Mouse (Mus musculus) forebrain, postnatal 0 days (tissue): ENCODE measurements around the gene Nnmt. TPM values are rescaled to one million over a fixed set of nuclear protein-coding genes. Genes with fewer than 3 reads are reported as not detected.

Experiments used
- ATAC-seq: fragments of 200-750 bp; cut with Nextera tagmentation; 2 replicates; pipeline ENCODE4 v1.8.0; 2017; ENCODE audit warnings: mild to moderate bottlenecking, moderate library complexity
- DNase-seq: peaks from one replicate; pipeline ENCODE4 v3.0.0-alpha.2; 2015
- H3K27ac ChIP-seq: fragments of 300-500 bp; sonication (generic); 2 replicates; pipeline ENCODE4 v1.5.1; 2014; ENCODE audit warnings: low read depth, mild to moderate bottlenecking, antibody characterized with exemption, low read length, moderate library complexity, mixed read lengths
- H3K27me3 ChIP-seq: fragments of 300-500 bp; sonication (generic); 2 replicates; pipeline ENCODE4 v1.6.1; 2014; ENCODE audit warnings: mild to moderate bottlenecking, low read length, mixed read lengths; ENCODE audit not compliant: insufficient read depth
- H3K36me3 ChIP-seq: fragments of 300-500 bp; sonication (generic); 2 replicates; pipeline ENCODE4 v1.6.1; 2014; ENCODE audit warnings: mild to moderate bottlenecking, moderate library complexity; ENCODE audit not compliant: insufficient read depth
- H3K4me1 ChIP-seq: fragments of 300-500 bp; sonication (generic); 2 replicates; pipeline ENCODE4 v1.6.1; 2014; ENCODE audit warnings: antibody characterized with exemption; ENCODE audit not compliant: insufficient read depth
- H3K4me2 ChIP-seq: fragments of 300-500 bp; sonication (generic); 2 replicates; pipeline ENCODE4 v1.6.1; 2014; ENCODE audit warnings: low read depth, mild to moderate bottlenecking, moderate library complexity
- H3K4me3 ChIP-seq: fragments of 300-500 bp; sonication (generic); 2 replicates; pipeline ENCODE4 v1.5.1; 2014; ENCODE audit warnings: low read depth, low read length, mixed read lengths
- H3K9ac ChIP-seq: fragments of 300-500 bp; sonication (generic); 2 replicates; pipeline ENCODE4 v1.6.1; 2014; ENCODE audit warnings: mild to moderate bottlenecking
- H3K9me3 ChIP-seq: fragments of 300-500 bp; sonication (generic); 2 replicates; pipeline ENCODE4 v1.6.1; 2016; ENCODE audit warnings: low read length
- CTCF ChIP-seq: sonication (generic); IDR thresholded peaks from 2 replicates; pipeline ENCODE4 v1.5.1; 2016; ENCODE audit warnings: antibody characterized with exemption, control low read depth, low read depth
- WGBS: fragments of 180-500 bp; shearing (Covaris S2); extraction: QIAGEN DNeasy Blood & Tissue Kit; methylation state at CpG from one replicate; pipeline ENCODE4 v1.1.7; 2014; 5-methylcytosine and 5-hydroxymethylcytosine counted together
- polyA plus RNA-seq: library from polyadenylated mRNA; unstranded; fragments of >200 nt; fragmentation: Nextera tagmentation; extraction: Ambion mirVana; gene quantifications from 2 replicates; pipeline ENCODE4 v1.2.1, GENCODE M21; 2015
- total RNA-seq: library from RNA; depleted of rRNA; stranded (reverse); fragments of >200 nt; gene quantifications from 2 replicates; pipeline ENCODE4 v1.2.3, GENCODE M21; 2014; rRNA removed

Gene Nnmt
- total and polyA plus RNA-seq, 2 experiments from 2014 or later: 3.1 to 5.5 TPM

GRCm38 (mm10) chr9:48559482-48560139 lies 45.3 kb downstream of the Nnmt start:
- peak; percentile 78 for DNase-seq
- H3K4me1 ChIP-seq: no peaks in the 10 kb centered on the region
- TF ChIP-seq CTCF: peak; percentile 92
- ATAC-seq: peak; percentile 61; the same call in 1 of the 2 replicates
- H3K36me3 ChIP-seq: no peaks in the 10 kb centered on the region
- no peak overlapping the region for H3K9ac ChIP-seq
- 32% methylated on average over 4 of the region's 4 CpGs for WGBS
- H3K27me3 ChIP-seq: no peaks in the 10 kb centered on the region
- no peak overlapping the region for H3K4me2 ChIP-seq
- H3K9me3 ChIP-seq: no peaks in the 10 kb centered on the region
- H3K27ac ChIP-seq: no peak overlapping the region
- H3K4me3 ChIP-seq: no peak overlapping the region

DNA sequence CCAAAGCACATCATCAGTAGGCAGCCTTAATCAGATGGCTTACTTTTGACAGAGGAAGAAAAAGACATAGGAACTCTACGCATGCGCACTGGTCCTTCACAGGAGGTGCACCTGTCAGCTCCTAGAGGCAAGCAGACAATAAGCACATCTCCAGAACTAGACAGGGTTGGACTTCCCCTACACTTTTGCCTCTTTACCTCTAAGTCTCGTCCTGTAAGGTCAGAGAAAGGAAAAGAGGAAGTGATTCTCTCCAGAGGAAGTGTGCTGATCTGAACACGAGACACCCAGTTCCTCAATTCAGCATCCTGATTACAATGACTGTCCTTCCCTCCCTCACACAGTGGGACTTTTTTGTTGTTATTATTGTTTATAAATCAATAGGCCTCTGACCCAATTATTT lies 46.3 kb downstream of the Nnmt start:
- no peak overlapping the region for H3K4me2 ChIP-seq
- no peaks in the 10 kb centered on the region for H3K4me1 ChIP-seq
- ATAC-seq (no peak), DNase-seq (no peak)
- no peaks in the 10 kb centered on the region for H3K9me3 ChIP-seq
- H3K4me3 ChIP-seq: no peak overlapping the region
- TF ChIP-seq CTCF: no peak
- H3K27me3 ChIP-seq: no peaks in the 10 kb centered on the region
- 75% methylated on average over 4 of the region's 4 CpGs for WGBS
- H3K27ac ChIP-seq: no peak overlapping the region
- H3K36me3 ChIP-seq: no peaks in the 10 kb centered on the region
- no peak overlapping the region for H3K9ac ChIP-seq

- no peaks in the 10 kb centered on the region for H3K36me3 ChIP-seq
- DNase-seq: peak; percentile 66
- WGBS: 54% methylated on average over 2 of the region's 2 CpGs
These were observed 55.9 kb downstream of the Nnmt start for GRCm38 (mm10) chr9:48549056-48549455.

DNA sequence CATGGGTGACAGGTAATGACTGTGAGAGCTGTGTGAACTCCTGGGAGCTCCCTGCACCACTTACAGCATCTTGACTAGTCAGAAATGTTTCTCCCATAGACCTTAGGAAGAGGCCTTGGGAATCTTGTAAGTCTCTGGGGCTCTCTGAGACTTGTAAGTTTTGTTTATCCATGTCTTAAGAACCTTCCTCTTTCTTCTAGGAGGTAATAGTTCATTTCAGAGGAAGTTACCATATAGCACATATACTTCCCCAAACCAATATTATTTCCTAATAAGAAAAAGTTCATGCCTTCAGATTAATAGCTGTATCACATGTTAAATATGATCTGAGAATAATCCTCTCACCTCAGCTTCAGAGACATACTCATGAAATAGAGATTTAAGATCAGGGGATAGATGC lies 57.7 kb downstream of the Nnmt start:
- Histone ChIP-seq H3K4me2 (no peak overlapping the region), H3K27ac (no peak overlapping the region), H3K9ac (no peak overlapping the region), H3K9me3 (0 out of 2 replicates have a peak, but pooled peaks cover 4% of the 10 kb centered on the region), H3K27me3 (no peaks in the 10 kb centered on the region), H3K36me3 (no peaks in the 10 kb centered on the region), H3K4me3 (no peak overlapping the region), H3K4me1 (no peaks in the 10 kb centered on the region)
- no peak for ATAC-seq
- TF ChIP-seq CTCF: no peak
- DNase-seq: no peak

More at GRCm38 (mm10) chr9:48549056-48549455, 55.9 kb downstream of the Nnmt start:
- no peak overlapping the region for H3K9ac ChIP-seq
- ATAC-seq: peak; percentile 74
- H3K27me3 ChIP-seq: no peaks in the 10 kb centered on the region
- H3K4me3 ChIP-seq: no peak overlapping the region
- no peak overlapping the region for H3K4me2 ChIP-seq
- no peak overlapping the region for H3K27ac ChIP-seq
- TF ChIP-seq CTCF: no peak
- H3K4me1 ChIP-seq: no peaks in the 10 kb centered on the region
- no peaks in the 10 kb centered on the region for H3K9me3 ChIP-seq

Other genes with a start within 250 kb of the Nnmt start
- 61.2 and 83.9 TPM in 2 replicates for gene Rexo2, start 124.5 kb downstream of the Nnmt start, total RNA-seq
- 108 and 109 TPM in 2 replicates for gene Rexo2, start 124.5 kb downstream of the Nnmt start, polyA plus RNA-seq
- gene Rbm7, start 109.9 kb downstream of the Nnmt start, total RNA-seq: 70.9 and 74.4 TPM in 2 replicates
- gene Rbm7, start 109.9 kb downstream of the Nnmt start, polyA plus RNA-seq: 86.8 and 92.7 TPM in 2 replicates
- gene Gm5617, start 109.7 kb downstream of the Nnmt start, total RNA-seq: 24.4 and 24.6 TPM in 2 replicates
- 23.3 and 30.7 TPM in 2 replicates for gene Gm5617, start 109.7 kb downstream of the Nnmt start, polyA plus RNA-seq
- gene Zbtb16, start 231.1 kb upstream of the Nnmt start, total RNA-seq: 8.2 and 12.6 TPM in 2 replicates
- 4.7 and 6.8 TPM in 2 replicates for gene Zbtb16, start 231.1 kb upstream of the Nnmt start, polyA plus RNA-seq